Mouse (Mus musculus) R1 (cell line): ENCODE measurements at regions not wholly inside any gene's neighbourhood (a gene's known extent, or its start where the extent isn't known, plus 50 kb on each side); places are given as distances from the start of the nearest gene placed in this dataset.
A peak's percentile ranks its signal among the peaks of the same experiment; 100 is the strongest.

Experiments
- DNase-seq: peaks from one replicate; pipeline ENCODE4 v3.0.0-alpha.2; 2018; ENCODE audit warnings: low read depth, low spot score

- DNase-seq: no peak
Observed at GRCm38 (mm10) chr16:45033268-45033667, 59.9 kb upstream of the Ccdc80 start.

GRCm38 (mm10) chr16:45034401-45034800, 58.8 kb upstream of the Ccdc80 start:
- DNase-seq: no peak

GRCm38 (mm10) chr16:45036806-45037520, 56.2 kb upstream of the Ccdc80 start:
- DNase-seq: no peak

GRCm38 (mm10) chr16:45037521-45037888, 55.7 kb upstream of the Ccdc80 start:
- DNase-seq: no peak

- DNase-seq: peak; percentile 70
Observed at GRCm38 (mm10) chr16:45038261-45039036, 54.8 kb upstream of the Ccdc80 start.
